Mouse (Mus musculus) E14TG2a.4 (cell line): ENCODE data around the gene Cdk5rap2.

ENCODE experiments used
- H3K27me3 ChIP-seq: 2 replicates; pipeline ENCODE4 v1.6.1; 2014; ENCODE audit warnings: low read length, control low read depth; ENCODE audit not compliant: insufficient read depth
- H3K36me3 ChIP-seq: 2 replicates; pipeline ENCODE4 v1.6.1; 2014; ENCODE audit warnings: low read length, control low read depth; ENCODE audit not compliant: insufficient read depth
- H3K4me1 ChIP-seq: replicated peaks from 2 replicates; pipeline ENCODE4 v1.6.1; 2014; ENCODE audit warnings: low read depth, low read length, control low read depth
- H3K4me3 ChIP-seq: replicated peaks from 2 replicates; pipeline ENCODE4 v1.5.1; 2014; ENCODE audit warnings: mild to moderate bottlenecking, low read length
- H3K9me3 ChIP-seq: 2 replicates; pipeline ENCODE4 v1.6.1; 2014; ENCODE audit warnings: low read length, control low read depth
- CTCF ChIP-seq: conservative IDR thresholded peaks from 2 replicates; pipeline ENCODE4 v1.5.1; 2014; ENCODE audit warnings: low read length
- NANOG ChIP-seq: IDR thresholded peaks from 2 replicates; pipeline ENCODE4 v1.6.1; 2014; ENCODE audit warnings: borderline replicate concordance, low read length, mixed read lengths
- POU5F1 ChIP-seq: IDR thresholded peaks from 2 replicates; pipeline ENCODE4 v1.6.1; 2014; ENCODE audit warnings: low read length, borderline replicate concordance

Cdk5rap2 gene

DNA sequence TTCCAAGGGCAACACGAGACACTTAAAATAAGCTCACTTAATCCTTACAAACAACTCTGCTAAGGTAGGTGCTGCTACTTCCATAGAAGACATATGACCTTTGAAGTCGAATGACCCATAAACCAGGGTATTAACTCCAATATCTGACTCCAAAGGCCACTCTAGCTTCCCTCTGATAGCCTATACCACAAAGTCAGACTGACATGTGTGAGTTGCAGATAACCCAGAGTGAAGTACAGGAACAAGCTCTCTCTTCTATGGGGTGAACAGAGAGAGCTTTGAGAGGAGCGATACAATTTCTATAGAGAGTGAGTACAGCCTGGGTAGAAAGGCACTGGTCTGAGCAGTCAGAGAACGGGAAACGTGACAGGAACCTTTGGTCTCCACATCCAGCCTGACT is 148.9 kb downstream of the Cdk5rap2 start:
- TF ChIP-seq CTCF (no peak), POU5F1 (no peak), NANOG (no peak)
- no peaks in the 10 kb centered on the region for H3K4me1 ChIP-seq
- peaks cover 79% of the 10 kb centered on the region for H3K36me3 ChIP-seq
- no peaks in the 10 kb centered on the region for H3K27me3 ChIP-seq
- peaks cover 19% of the 10 kb centered on the region for H3K9me3 ChIP-seq
- no peak overlapping the region for H3K4me3 ChIP-seq

DNA sequence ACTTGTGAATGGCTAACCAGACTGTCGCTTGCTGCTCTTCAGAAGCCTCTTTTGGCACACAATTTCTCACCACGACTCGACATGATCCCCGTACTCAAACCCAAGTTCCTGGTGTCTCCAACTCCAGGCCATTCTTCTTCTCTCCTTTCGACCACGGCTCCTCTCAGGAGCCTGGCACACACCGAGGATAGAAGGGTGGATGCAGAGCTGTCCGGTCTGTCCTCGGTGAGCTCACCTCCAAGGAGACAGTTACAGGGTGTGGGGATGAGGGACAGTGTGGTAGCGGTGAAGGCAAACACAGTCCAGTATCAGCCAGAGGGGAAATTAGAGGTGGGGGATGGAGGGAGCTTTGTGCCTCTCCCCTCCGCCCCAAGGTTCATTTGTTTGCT is 149.8 kb downstream of the Cdk5rap2 start:
- TF ChIP-seq CTCF (no peak), NANOG (no peak), POU5F1 (no peak)
- no peaks in the 10 kb centered on the region for H3K4me1 ChIP-seq
- H3K9me3 ChIP-seq, result peaks cover 19% of the 10 kb centered on the region

DNA sequence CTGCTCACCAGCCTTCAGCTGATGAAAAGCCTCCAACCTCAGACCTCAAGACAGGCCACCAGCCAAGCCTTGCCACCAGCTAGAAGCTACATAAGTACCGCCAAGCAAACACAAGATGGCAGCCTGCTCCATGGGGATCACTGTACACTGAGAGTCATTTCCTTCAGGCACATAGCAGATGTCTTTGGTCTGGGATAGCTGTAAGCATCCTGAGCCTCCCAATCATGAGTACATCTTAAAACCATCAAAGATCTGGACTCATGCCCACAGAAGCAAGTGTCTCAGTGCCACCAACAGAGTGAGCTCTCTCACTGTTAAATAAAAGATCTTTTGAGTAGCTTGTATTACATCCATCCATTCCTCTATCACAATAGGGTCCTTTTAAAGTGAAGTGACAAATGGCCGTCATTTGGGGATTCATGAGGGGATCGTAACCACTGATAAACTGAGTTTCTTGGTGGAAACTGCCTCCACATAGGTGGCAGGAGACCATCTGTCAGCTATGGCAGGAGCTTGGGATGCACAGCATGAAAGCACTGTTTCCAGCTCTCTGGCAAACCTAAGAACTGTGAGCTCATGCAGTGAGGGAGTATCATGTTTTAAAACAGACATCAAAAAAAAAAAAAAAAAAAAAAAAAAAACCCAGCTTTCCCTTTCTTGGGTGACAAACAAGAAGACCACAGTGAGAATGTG is 150.4 kb downstream of the Cdk5rap2 start:
- Histone ChIP-seq H3K4me1 (no peaks in the 10 kb centered on the region), H3K36me3 (peaks cover 88% of the 10 kb centered on the region), H3K4me3 (no peak overlapping the region), H3K9me3 (peaks cover 19% of the 10 kb centered on the region), H3K27me3 (no peaks in the 10 kb centered on the region)
- TF ChIP-seq POU5F1 (no peak), CTCF (no peak), NANOG (no peak)

More for the DNA sequence above, 149.8 kb downstream of the Cdk5rap2 start:
- Histone ChIP-seq H3K4me3 (no peak overlapping the region), H3K36me3 (peaks cover 82% of the 10 kb centered on the region), H3K27me3 (no peaks in the 10 kb centered on the region)

DNA sequence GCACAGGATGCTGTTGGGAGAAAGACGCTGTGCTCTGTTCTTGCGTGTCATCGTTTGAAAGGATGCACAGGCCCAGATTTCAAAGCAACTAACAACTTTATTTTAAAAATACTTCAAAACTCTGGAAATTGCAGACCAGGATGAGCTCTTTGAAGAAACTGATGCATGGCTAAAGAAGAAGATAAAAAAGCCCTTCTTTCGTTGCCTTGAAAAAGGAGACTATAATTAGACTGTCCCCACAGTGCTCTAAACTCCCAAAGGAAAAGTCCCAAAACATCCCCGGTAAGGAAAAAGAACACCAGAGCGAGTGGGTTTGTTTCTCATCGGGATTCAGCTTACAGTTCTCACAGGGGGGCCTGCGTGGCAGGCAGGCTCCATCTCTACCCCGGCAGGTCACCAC is 151.4 kb downstream of the Cdk5rap2 start:
- H3K27me3 ChIP-seq, result no peaks in the 10 kb centered on the region
- no peak for TF ChIP-seq POU5F1
- TF ChIP-seq NANOG, result no peak
- TF ChIP-seq CTCF, result no peak
- H3K9me3 ChIP-seq, result peaks cover 19% of the 10 kb centered on the region
- no peak overlapping the region for H3K4me3 ChIP-seq
- H3K4me1 ChIP-seq, result no peaks in the 10 kb centered on the region
- peaks cover 87% of the 10 kb centered on the region for H3K36me3 ChIP-seq

DNA sequence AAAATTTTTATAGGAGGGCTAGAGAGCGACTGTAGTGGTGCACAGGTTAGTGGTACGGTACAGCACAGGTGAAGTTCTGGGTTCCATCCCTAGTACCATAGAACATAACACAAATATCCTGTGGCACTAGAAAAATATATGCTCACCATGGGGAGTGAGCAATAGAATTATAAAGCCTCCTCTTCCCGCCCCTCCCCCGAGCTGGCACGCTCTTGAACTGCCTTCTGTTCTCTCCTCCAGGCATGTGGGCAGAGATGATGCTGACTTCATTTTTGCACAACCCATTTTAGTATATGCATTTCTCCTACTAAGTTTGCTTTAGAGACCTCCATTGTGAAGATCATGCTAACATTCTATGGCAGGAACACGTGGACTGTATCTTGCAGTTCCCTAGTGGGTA is 152.0 kb downstream of the Cdk5rap2 start:
- no peak overlapping the region for H3K4me3 ChIP-seq
- no peaks in the 10 kb centered on the region for H3K27me3 ChIP-seq
- TF ChIP-seq NANOG (no peak), POU5F1 (no peak), CTCF (no peak)
- H3K4me1 ChIP-seq, result no peaks in the 10 kb centered on the region
- peaks cover 87% of the 10 kb centered on the region for H3K36me3 ChIP-seq
- peaks cover 19% of the 10 kb centered on the region for H3K9me3 ChIP-seq

DNA sequence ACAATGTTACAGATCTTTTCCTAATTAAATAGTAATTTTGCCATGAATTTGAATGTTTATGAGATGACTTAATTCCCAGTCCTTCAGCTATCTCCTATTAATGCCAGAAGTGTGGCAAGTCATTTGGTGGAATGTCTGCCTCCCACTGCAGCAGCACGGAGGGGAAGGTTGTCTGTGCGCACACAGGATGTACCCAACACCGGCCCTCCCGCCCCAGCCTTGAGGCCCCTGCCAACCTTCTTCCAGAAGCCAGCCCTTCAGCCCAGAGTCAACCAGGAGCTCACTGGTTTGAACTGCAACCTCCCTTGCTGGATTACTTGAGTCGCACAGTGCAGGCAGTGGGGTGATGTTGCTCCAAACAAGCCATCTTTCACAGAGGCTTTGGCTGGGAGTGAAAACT is 158.5 kb downstream of the Cdk5rap2 start:
- Histone ChIP-seq H3K4me1 (no peaks in the 10 kb centered on the region), H3K9me3 (no peaks in the 10 kb centered on the region), H3K36me3 (peaks cover 62% of the 10 kb centered on the region), H3K27me3 (no peaks in the 10 kb centered on the region), H3K4me3 (no peak overlapping the region)
- TF ChIP-seq POU5F1, result no peak
- TF ChIP-seq CTCF, result no peak
- TF ChIP-seq NANOG, result no peak

DNA sequence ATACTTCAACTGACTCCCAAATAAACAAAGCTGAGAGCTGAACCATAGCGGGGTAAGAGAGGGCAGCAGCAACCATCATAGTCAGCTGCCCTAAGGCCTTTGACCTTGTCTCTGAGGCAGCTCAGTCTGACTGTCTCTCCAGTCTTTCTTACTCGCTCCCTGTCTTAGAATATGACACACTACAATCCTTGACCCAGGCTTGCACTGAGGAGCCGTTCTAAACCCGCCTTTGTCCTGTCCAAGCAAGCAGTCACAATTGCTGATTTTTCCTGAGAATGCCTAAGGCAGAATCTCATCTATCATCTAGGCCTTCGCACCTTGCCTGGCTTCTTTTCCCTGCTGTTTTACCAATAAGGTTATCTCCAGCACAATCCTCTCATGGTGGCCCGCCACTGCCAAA is 164.5 kb downstream of the Cdk5rap2 start:
- TF ChIP-seq NANOG (no peak), POU5F1 (no peak), CTCF (no peak)
- Histone ChIP-seq H3K9me3 (no peaks in the 10 kb centered on the region), H3K4me1 (no peaks in the 10 kb centered on the region), H3K4me3 (no peak overlapping the region), H3K36me3 (peaks cover 77% of the 10 kb centered on the region), H3K27me3 (no peaks in the 10 kb centered on the region)

DNA sequence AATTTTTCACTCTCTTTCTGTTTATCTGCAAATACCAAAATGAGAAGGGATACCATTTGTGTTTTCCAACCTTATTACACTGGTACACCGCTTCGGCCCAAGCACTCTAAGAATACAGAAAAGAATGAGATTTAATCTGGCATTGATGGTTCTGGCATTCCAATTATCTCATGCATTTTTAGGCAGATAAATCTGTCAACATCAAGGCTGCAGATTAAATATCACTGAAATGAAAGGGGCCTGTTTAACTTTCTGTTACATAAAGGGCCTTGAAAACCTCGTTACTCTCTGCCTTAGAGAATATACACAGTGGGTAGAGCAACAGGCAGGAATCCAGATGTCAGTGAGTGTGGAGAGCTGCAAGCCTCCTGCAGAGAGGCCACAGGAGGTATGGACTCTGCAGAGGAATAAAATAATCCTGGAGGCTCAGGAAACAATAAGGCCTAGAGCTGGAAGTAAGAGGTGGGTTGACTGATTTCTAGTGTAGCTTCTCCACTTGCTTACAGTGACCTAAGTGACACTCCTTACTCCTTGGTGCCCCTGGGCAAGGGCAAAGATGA is 166.6 kb downstream of the Cdk5rap2 start:
- Histone ChIP-seq H3K9me3 (no peaks in the 10 kb centered on the region), H3K36me3 (peaks cover 84% of the 10 kb centered on the region), H3K4me1 (no peaks in the 10 kb centered on the region), H3K27me3 (no peaks in the 10 kb centered on the region), H3K4me3 (no peak overlapping the region)
- no peak for TF ChIP-seq POU5F1
- TF ChIP-seq NANOG, result no peak
- no peak for TF ChIP-seq CTCF

DNA sequence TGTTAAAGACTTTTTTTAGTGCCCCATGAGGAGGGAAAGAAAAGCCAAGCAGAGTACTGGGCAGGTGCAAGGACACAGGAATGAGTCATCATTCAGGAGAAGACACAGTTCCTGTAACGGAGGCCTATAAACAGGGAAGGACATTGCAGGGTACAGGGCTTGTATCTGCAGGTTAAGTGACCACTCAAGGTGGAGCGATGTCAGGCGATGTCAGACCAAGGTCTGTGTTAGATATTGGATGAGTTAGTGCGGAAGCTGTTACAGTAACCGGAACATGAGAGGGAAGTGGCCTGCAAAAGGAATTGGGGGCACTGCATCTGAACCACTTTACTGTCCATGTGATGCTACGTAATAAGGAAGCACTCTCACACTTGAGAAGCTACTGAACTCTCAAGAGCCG is 170.5 kb downstream of the Cdk5rap2 start:
- Histone ChIP-seq H3K4me1 (no peaks in the 10 kb centered on the region), H3K36me3 (peaks cover 97% of the 10 kb centered on the region), H3K4me3 (no peak overlapping the region), H3K9me3 (no peaks in the 10 kb centered on the region), H3K27me3 (no peaks in the 10 kb centered on the region)
- no peak for TF ChIP-seq NANOG
- TF ChIP-seq POU5F1, result no peak
